Mouse (Mus musculus) lung, adult 2 months (tissue): Measurements from ENCODE around the gene Sox8.

Experiments used
- CTCF ChIP-seq: fragments of 200-500 bp; IDR thresholded peaks from 2 replicates; pipeline ENCODE4 v1.5.1; 2011; ENCODE audit warnings: mild to moderate bottlenecking, low read length, control low read depth; ENCODE audit not compliant: insufficient read depth
- POLR2A ChIP-seq: fragments of 200-500 bp; IDR thresholded peaks from 2 replicates; pipeline ENCODE4 v1.6.1; 2011; ENCODE audit warnings: low read depth, mild to moderate bottlenecking, control low read depth, low read length, borderline replicate concordance; ENCODE audit errors: extremely low read depth

DNA sequence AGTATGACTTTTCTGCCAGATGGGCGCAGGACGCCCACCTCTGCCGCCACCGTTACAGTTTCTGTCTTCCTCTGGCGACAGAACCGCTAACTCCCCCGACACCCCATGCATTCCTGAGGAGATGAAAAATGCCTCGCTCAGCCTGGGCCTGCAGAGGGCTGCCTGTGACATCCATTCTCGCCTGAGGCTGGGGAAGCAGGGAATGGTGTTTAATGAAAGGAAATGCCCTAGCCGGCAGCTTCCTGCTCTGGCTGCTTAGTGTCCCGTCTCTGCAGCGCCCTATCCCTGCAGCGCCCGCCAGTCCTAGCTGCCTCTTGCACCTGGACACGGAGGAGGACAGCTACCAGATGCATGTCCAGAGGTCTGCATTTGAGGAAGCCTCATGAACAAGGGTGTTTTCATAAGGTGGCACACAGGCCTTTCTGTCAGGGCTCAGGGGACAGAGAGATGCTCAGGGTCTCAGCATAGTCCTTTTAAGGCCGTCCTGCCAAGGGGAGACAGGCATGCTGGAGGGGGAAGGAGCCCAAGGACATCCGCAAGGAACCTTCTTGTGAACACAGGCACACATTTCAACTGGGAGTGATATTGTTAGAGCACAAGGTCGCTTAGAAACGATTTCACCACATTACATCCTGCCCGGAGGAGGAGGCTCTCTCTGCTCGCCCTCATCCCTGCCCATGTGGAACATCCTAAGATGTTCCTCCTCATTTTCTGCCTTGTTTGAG lies 13.7 kb downstream of the Sox8 start:
- TF ChIP-seq POLR2A (no peak), CTCF (no peak)
